Mouse (Mus musculus) bone marrow, adult 2 months (tissue): ENCODE results near the gene Rbm33. TPM values are rescaled to one million over a fixed set of nuclear protein-coding genes. Genes with fewer than 3 reads are reported as not detected.

Source experiments
- H3K27ac ChIP-seq: fragments of 200-500 bp; 2 replicates; pipeline ENCODE4 v1.5.1; 2012; ENCODE audit warnings: low read depth, mild to moderate bottlenecking, control low read depth, inconsistent platforms, low read length; ENCODE audit not compliant: control insufficient read depth, poor library complexity, insufficient read depth
- H3K4me1 ChIP-seq: fragments of 200-500 bp; 2 replicates; pipeline ENCODE4 v1.6.1; 2011; ENCODE audit warnings: low read length; ENCODE audit not compliant: control insufficient read depth, insufficient read depth
- H3K4me3 ChIP-seq: fragments of 200-500 bp; replicated peaks from 2 replicates; pipeline ENCODE3; 2011; ENCODE audit warnings: mild to moderate bottlenecking, low read depth, low read length, control low read depth; ENCODE audit not compliant: control insufficient read depth
- CTCF ChIP-seq: fragments of 200-500 bp; IDR thresholded peaks from 2 replicates; pipeline ENCODE4 v1.5.1; 2011; ENCODE audit warnings: low read length, control low read depth; ENCODE audit not compliant: control insufficient read depth, insufficient read depth
- POLR2A ChIP-seq: fragments of 200-500 bp; IDR thresholded peaks from 2 replicates; pipeline ENCODE4 v1.6.1; 2011; ENCODE audit warnings: low read depth, mild to moderate bottlenecking, control low read depth, low read length, borderline replicate concordance; ENCODE audit not compliant: control insufficient read depth
- WGBS: fragments of 180-500 bp; shearing (Covaris S2); methylation state at CpG from one replicate; pipeline ENCODE4 v1.1.7; 2018; 5-methylcytosine and 5-hydroxymethylcytosine counted together
- polyA plus RNA-seq: library from polyadenylated mRNA; stranded (reverse); fragments of >200 nt; gene quantifications from 2 replicates; pipeline ENCODE4 v1.2.4, GENCODE M21; 2011; ENCODE audit warnings: low replicate concordance; ENCODE audit not compliant: missing spikeins, insufficient read depth, insufficient read length

Rbm33 gene
- polyA plus RNA-seq, 1 experiment: 36.3 TPM

DNA sequence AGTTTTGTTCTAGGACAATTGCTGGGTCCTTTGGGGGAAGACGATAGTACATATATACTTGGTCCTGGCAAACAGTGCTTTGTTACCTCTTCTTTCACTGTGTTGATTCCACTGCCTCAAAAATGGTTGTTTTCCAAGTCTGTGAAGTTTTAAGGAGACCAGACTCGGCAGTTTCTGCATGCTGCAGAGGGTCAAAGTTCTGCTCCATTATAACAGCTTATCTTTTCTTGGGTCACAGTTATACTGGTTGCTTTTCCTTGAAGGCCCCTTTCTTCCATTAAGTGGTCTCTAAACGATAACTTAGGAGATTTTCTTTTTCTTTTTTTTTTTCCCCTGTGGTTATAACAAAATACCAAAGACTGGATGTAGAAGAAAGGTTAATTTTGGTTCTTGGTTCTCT, 89.7 kb downstream of the Rbm33 start:
- WGBS: 82% methylated on average over 3 of the region's 3 CpGs
- no peaks in the 10 kb centered on the region for H3K4me1 ChIP-seq
- no peak for TF ChIP-seq CTCF
- no peak for TF ChIP-seq POLR2A
- H3K27ac ChIP-seq: no peak overlapping the region
- H3K4me3 ChIP-seq: no peak overlapping the region

DNA sequence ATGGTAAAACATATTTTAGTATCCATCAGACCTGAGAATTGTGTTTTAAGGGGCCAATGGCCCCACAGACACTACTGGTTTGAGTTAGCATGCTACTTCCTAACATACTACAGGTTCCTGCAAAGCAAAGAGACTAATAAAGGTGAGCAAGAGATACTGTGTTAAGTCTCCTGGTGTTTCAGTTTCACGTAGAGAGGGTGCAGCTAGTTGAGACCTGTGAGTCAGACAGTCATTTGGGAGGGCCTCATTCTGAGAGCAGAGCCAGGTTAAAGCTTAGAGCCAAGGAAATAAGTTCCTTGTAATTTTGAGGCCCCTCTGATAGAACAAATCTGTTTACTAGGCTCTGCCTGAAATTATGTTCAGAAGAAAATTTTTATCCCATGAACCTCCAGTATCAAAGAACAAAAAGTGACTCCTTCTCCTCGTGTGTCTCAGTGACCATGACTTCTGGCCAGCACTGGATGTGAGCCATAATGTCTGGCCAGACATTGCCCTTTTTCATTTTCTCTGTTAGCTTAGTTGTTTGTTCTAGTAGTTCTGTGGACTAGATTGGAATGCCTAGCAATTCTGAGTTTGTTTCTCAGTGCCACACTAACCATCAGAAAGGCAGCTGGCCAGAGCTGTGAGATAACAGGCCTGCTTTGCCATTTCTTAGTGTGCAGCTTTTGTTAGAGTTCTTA, 95.2 kb downstream of the Rbm33 start:
- TF ChIP-seq POLR2A: no peak
- TF ChIP-seq CTCF: no peak
- H3K4me1 ChIP-seq: no peaks in the 10 kb centered on the region
- H3K4me3 ChIP-seq: no peak overlapping the region
- no peak overlapping the region for H3K27ac ChIP-seq
- 86% methylated on average over 2 of the region's 2 CpGs for WGBS

DNA sequence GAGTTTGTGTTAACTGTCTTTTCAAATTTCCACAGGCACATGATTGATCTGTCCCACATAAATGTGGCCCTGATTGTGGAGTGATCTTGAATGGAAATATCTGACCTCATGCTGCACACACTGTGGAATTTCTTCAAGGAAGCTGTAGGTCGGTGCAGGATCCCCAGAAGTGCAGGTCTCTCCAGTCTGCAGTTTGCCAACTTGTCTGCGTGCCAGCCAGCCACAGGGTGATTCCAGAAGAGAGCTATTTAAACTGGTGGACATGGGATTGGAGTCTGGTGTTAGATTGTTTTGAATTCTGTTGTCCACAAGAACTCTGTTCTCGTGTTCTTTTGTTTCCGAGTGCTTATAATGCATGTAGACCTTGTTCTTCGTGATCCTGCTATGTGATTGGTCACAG, 96.6 kb downstream of the Rbm33 start:
- Histone ChIP-seq H3K27ac (no peak overlapping the region), H3K4me3 (no peak overlapping the region), H3K4me1 (no peaks in the 10 kb centered on the region)
- TF ChIP-seq POLR2A: no peak
- TF ChIP-seq CTCF: no peak
- WGBS: 97% methylated on average over 5 of the region's 5 CpGs

DNA sequence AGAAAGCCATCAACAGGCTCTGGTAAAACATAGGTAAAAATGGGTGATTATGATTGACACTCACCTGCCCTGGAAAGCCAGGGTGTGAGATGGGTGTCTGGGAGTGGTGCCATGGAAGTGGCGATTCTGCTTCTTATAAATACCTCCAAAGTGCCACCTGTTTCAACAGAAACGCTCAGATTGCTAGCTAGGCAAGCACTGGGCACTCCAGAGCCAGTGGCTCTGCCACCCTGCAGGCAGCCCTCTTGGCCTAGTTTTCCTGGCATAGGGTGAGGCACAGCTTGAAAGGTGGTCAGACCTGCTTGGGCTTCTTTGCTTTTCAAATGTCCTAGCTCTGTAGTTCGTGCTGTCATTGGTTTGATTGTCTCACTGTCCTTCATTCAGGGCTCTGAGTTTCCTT, 97.2 kb downstream of the Rbm33 start:
- Histone ChIP-seq H3K4me1 (no peaks in the 10 kb centered on the region), H3K4me3 (no peak overlapping the region), H3K27ac (no peak overlapping the region)
- TF ChIP-seq CTCF (no peak), POLR2A (no peak)
- WGBS: 94% methylated on average over 3 of the region's 3 CpGs

DNA sequence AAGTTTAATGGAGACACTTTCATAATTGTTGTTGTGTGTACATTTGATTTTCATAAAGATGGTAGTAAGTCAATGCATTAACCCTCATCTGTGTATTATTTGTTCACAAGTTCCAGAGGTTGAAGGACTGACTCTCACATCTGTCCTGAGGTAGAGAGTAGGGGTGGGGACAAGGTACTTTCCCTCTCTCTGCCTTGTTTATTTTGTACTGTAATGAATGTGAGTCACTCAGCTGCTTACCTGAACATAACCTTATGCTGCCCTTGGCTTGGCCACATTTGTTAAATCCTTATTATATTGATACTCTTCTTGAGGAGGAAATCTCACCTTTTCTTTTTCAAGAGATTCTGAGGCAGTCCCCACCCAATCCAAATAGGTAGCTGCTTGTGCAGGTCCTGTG, 99.1 kb downstream of the Rbm33 start:
- TF ChIP-seq POLR2A (no peak), CTCF (no peak)
- Histone ChIP-seq H3K27ac (no peak overlapping the region), H3K4me3 (no peak overlapping the region)

DNA sequence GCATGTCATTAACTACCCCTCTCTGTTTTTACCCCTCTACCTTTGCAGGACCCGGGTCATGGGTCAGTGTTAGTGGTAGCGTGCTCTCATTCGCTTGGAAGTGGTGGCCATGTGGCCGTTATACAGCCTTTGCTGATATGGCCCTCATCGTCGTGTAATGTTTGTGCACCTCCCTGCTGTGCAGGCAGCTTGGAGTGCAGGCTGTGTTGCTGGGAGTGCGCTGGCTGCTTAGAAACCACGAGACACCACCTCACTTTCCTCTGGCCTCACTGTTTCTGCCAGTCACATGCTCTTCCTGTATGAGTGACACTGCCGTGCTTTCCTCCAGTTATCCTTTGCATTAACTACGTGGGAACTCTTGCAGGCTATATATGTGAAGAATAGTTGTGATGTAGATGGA, 101.8 kb downstream of the Rbm33 start:
- Histone ChIP-seq H3K27ac (no peak overlapping the region), H3K4me1 (no peaks in the 10 kb centered on the region), H3K4me3 (no peak overlapping the region)
- TF ChIP-seq CTCF: no peak
- TF ChIP-seq POLR2A: no peak
- 79% methylated on average over 10 of the region's 10 CpGs for WGBS

More for the DNA sequence above, 99.1 kb downstream of the Rbm33 start:
- no peaks in the 10 kb centered on the region for H3K4me1 ChIP-seq

DNA sequence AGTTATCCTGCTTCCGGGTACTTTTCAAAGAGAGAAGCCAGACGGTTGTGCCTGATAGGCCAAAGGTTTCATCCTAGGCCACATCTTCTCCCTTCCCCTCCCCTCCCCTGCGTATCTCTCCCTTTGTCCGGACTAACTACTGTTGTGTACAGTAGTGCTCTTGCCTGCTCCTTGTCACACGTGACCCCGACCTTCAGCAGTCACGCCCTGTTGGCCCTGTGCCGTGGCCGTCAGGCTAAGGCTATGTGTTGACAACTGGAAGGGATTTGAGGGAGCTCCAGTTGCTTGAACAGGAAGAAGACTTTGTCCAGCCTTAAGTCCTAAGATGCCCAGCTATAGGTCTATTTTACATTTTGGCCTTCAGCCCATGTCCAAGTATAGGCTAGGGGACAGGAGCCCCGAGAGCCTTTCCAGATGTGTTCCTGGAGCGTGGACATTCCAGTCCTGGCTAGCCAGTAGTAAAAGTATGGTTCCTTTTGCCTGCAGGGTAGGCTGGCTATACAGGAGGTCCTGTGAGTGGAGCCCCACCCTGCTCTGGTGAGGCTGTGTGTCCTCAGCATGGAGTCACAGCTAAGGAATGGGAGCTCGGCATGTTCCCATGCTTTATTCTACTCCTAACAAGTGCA, 102.8 kb downstream of the Rbm33 start:
- no peaks in the 10 kb centered on the region for H3K4me1 ChIP-seq
- TF ChIP-seq CTCF: no peak
- no peak for TF ChIP-seq POLR2A
- no peak overlapping the region for H3K27ac ChIP-seq
- 90% methylated on average over 12 of the region's 12 CpGs for WGBS
- no peak overlapping the region for H3K4me3 ChIP-seq

DNA sequence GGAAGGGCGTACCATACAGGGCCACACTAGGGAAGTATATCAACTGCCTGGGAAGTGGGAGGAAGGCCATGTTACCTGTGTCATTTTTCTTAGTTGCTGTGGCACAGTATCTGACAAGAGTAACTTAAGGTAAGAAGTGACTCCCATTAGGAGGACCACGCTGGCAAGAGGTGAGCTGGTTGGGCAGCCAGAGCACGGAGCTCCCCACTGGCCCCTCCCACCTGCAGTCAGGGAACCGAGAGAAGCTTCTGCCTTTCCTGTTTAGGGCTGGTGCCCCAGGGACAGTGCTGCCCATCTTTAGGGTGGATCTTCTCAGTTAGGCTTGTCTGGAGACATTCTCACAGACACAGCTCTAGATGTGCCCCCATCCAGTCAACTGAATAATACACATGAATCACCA, 106.9 kb downstream of the Rbm33 start:
- H3K27ac ChIP-seq: no peak overlapping the region
- WGBS: 56% methylated on average over 4 of the region's 4 CpGs
- no peaks in the 10 kb centered on the region for H3K4me1 ChIP-seq
- no peak overlapping the region for H3K4me3 ChIP-seq
- TF ChIP-seq CTCF: no peak
- TF ChIP-seq POLR2A: no peak

DNA sequence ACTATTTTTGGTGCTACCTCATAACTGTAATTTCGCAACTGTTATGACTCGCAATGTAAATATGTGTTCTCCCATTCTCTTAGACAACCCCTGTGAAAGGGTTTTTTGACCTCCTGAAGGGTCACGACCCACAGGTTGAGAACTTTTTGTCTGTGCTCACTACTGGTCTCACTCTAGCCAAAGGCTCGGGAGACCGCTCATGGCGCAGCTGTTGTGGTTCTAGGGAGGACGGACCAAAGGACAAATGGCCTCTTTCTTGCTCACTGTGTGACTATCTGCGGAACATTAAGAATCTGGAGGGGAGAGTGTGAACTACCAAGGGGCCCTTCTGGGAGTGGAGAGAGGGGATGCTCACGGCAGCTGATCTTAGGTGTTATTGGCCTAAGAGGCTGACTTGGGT, 109.0 kb downstream of the Rbm33 start:
- H3K4me3 ChIP-seq: no peak overlapping the region
- H3K4me1 ChIP-seq: no peaks in the 10 kb centered on the region
- no peak overlapping the region for H3K27ac ChIP-seq
- 85% methylated on average over 9 of the region's 9 CpGs for WGBS
- TF ChIP-seq POLR2A: no peak
- TF ChIP-seq CTCF: no peak
